ENCODE assay signal across 10 mouse cellular contexts in genomic region chr7:79860811-79861210, GRCm38 (mm10). TPM values are rescaled to one million over a fixed set of nuclear protein-coding genes. Genes with fewer than 3 reads are reported as not detected.
A peak's percentile ranks its signal among the peaks of the same experiment; 100 is the strongest.
DNase-seq lines count a peak whose midpoint lies in the region; ATAC-seq and TF ChIP-seq lines count a peak whose summit lies in the region.
"Had no signal": no experiment of that assay in that cellular context is flagged by ENCODE, and none has a peak within 500 bp of the region (broad histone marks: within the 10 kb centered on the region; RNA-seq: fewer than 3 reads in every experiment).

Gene Anpep (minus strand): TSS chr7:79861059.

- WGBS in heart, embryonic 10.5 days: 64% methylated on average over 9 of the region's 9 CpGs
- 87% methylated on average over 9 of the region's 9 CpGs for WGBS in spleen, adult 2 months
- 82% methylated on average over 9 of the region's 9 CpGs for WGBS in limb, embryonic 12.5 days
- WGBS in stomach, embryonic 15.5 days: 61% methylated on average over 9 of the region's 9 CpGs

- ATAC-seq in limb, embryonic 12.5 days (ENCODE audit: insufficient number of reproducible peaks, insufficient read depth, low FRiP score, low TSS enrichment, low read depth): no peak
- no peak; the same call in 1 of the 2 replicates for ATAC-seq in stomach, embryonic 15.5 days (ENCODE audit: insufficient read depth, low FRiP score, low read depth)
- no peak for ATAC-seq in CD4-positive, CD25-positive, alpha-beta regulatory T cell, adult 4 months

- H3K9me3 ChIP-seq in heart, embryonic 10.5 days: no peaks in the 10 kb centered on the region
- H3K9me3 ChIP-seq in limb, embryonic 12.5 days: no peaks in the 10 kb centered on the region
- H3K9me3 ChIP-seq in stomach, embryonic 15.5 days: no peaks in the 10 kb centered on the region
- H3K9me3 ChIP-seq: hindbrain, embryonic 15.5 days; neural tube, embryonic 12.5 days had no signal

- no peak within 1 kb of the TSS for H3K4me2 ChIP-seq in limb, embryonic 12.5 days
- no peak within 1 kb of the TSS for H3K4me2 ChIP-seq in stomach, embryonic 15.5 days
- H3K4me2 ChIP-seq: hindbrain, embryonic 15.5 days; neural tube, embryonic 12.5 days had no signal

- H3K4me1 ChIP-seq in heart, embryonic 10.5 days: peaks cover 28% of the 10 kb centered on the region
- H3K4me1 ChIP-seq in spleen, adult 2 months (ENCODE audit: control insufficient read depth, insufficient read depth, insufficient read length): no peaks in the 10 kb centered on the region
- peaks cover 27% of the 10 kb centered on the region for H3K4me1 ChIP-seq in limb, embryonic 12.5 days (replicated peaks)
- peaks cover 11% of the 10 kb centered on the region for H3K4me1 ChIP-seq in stomach, embryonic 15.5 days
- H3K4me1 ChIP-seq: hindbrain, embryonic 15.5 days; neural tube, embryonic 12.5 days had no signal

- TF ChIP-seq POLR2A in spleen, adult 2 months (IDR thresholded peaks at IDR 0.05; ENCODE audit: low read depth, low read length): no peak

- no peak within 1 kb of the TSS for H3K9ac ChIP-seq in limb, embryonic 12.5 days (replicated peaks)
- H3K9ac ChIP-seq in stomach, embryonic 15.5 days: 0 out of 2 replicates have a peak within 1 kb of the TSS, but pooled peaks have one; percentile 22
- H3K9ac ChIP-seq: hindbrain, embryonic 15.5 days; neural tube, embryonic 12.5 days had no signal

- 0 out of 2 replicates have a peak, but pooled peaks cover 6% of the 10 kb centered on the region for H3K27me3 ChIP-seq in heart, embryonic 10.5 days (ENCODE audit: insufficient read depth, poor library complexity, severe bottlenecking)
- no peaks in the 10 kb centered on the region for H3K27me3 ChIP-seq in spleen, adult 2 months (ENCODE audit: control insufficient read depth, insufficient read depth, low read length)
- H3K27me3 ChIP-seq in limb, embryonic 12.5 days: no peaks in the 10 kb centered on the region
- no peaks in the 10 kb centered on the region for H3K27me3 ChIP-seq in stomach, embryonic 15.5 days (replicated peaks)
- H3K27me3 ChIP-seq: hindbrain, embryonic 15.5 days; neural tube, embryonic 12.5 days had no signal

- no peak for TF ChIP-seq CTCF in spleen, adult 2 months (IDR thresholded peaks at IDR 0.05; ENCODE audit: extremely low read depth, insufficient read depth, insufficient read length, insufficient replicate concordance)

- no peak within 1 kb of the TSS for H3K4me3 ChIP-seq in heart, embryonic 10.5 days
- H3K4me3 ChIP-seq in spleen, adult 2 months (ENCODE audit: extremely low read depth, insufficient read depth, insufficient read length): no peak within 1 kb of the TSS
- H3K4me3 ChIP-seq in limb, embryonic 12.5 days (replicated peaks): no peak within 1 kb of the TSS
- no peak within 1 kb of the TSS for H3K4me3 ChIP-seq in stomach, embryonic 15.5 days (replicated peaks)
- H3K4me3 ChIP-seq: hindbrain, embryonic 15.5 days; neural tube, embryonic 12.5 days had no signal

- H3K36me3 ChIP-seq in heart, embryonic 10.5 days: no peaks in the 10 kb centered on the region
- no peaks in the 10 kb centered on the region for H3K36me3 ChIP-seq in spleen, adult 2 months (ENCODE audit: control insufficient read depth, insufficient read depth, low read length)
- H3K36me3 ChIP-seq in limb, embryonic 12.5 days: no peaks in the 10 kb centered on the region
- no peaks in the 10 kb centered on the region for H3K36me3 ChIP-seq in stomach, embryonic 15.5 days
- H3K36me3 ChIP-seq: hindbrain, embryonic 15.5 days; neural tube, embryonic 12.5 days had no signal

- no peak for DNase-seq in heart, adult 18-20 months
- no peak for DNase-seq in heart, embryonic 10.5 days (ENCODE audit: low spot score)
- no peak for DNase-seq in spleen, adult 2 months (ENCODE audit: low read depth in 1 of 2, low spot score in 2 of 2)
- no peak for DNase-seq in spleen, postnatal 4 days (ENCODE audit: low spot score in 2 of 2)
- DNase-seq in layer of hippocampus, postnatal 36 days: no peak

- H3K27ac ChIP-seq in heart, embryonic 10.5 days: no peak within 1 kb of the TSS
- no peak within 1 kb of the TSS for H3K27ac ChIP-seq in spleen, adult 2 months (ENCODE audit: insufficient read depth, low read length)
- H3K27ac ChIP-seq in limb, embryonic 12.5 days: no peak within 1 kb of the TSS
- H3K27ac ChIP-seq in stomach, embryonic 15.5 days: no peak within 1 kb of the TSS
- H3K27ac ChIP-seq: hindbrain, embryonic 15.5 days; neural tube, embryonic 12.5 days had no signal

RNA-seq across cellular contexts. Expression of gene Anpep, which starts in this region (rescaled TPM):
- 10 to 100 TPM; 10.5 to 13.0 TPM for total RNA-seq in heart, adult 18-20 months (2021)
- polyA plus RNA-seq in heart, embryonic 10.5 days (2016; fragmentation: Nextera tagmentation; extraction: Ambion mirVana): 6.8 and 8.3 TPM in 2 replicates
- polyA plus RNA-seq in spleen, adult 2 months (2012; rRNA removed): 25.7 and 28.4 TPM in 2 replicates
- polyA plus RNA-seq in limb, embryonic 12.5 days (2016; fragmentation: Nextera tagmentation; extraction: Ambion mirVana): 10.6 and 11.9 TPM in 2 replicates
- 55.9 and 69.8 TPM in 2 replicates for polyA plus RNA-seq in stomach, embryonic 15.5 days (2015; fragmentation: Nextera tagmentation; extraction: Ambion mirVana)
- polyA plus RNA-seq in CD4-positive, CD25-positive, alpha-beta regulatory T cell, adult 4 months (2017; shearing (Covaris generic)): under 1 TPM in 1 of 2 experiments, not detected in 1; 0.54 TPM
- total RNA-seq in layer of hippocampus, postnatal 36 days (2021): 1 to 10 TPM; 3.1 to 4.8 TPM
